Mouse (Mus musculus) heart, adult 2 months (tissue): Measurements from ENCODE around the gene Tcf20.

Experiments
- CTCF ChIP-seq: fragments of 200-600 bp; IDR thresholded peaks from 2 replicates; pipeline ENCODE4 v1.8.1; 2022; ENCODE audit warnings: antibody characterized with exemption, mild to moderate bottlenecking, moderate library complexity
- POLR2A ChIP-seq: fragments of 200-500 bp; IDR thresholded peaks from 2 replicates; pipeline ENCODE4 v1.6.1; 2011; ENCODE audit warnings: mild to moderate bottlenecking, low read depth, low read length, control low read depth; ENCODE audit not compliant: insufficient read depth

GRCm38 (mm10) chr15:83029725-83030718 is 42.4 kb upstream of the Tcf20 start:
- TF ChIP-seq CTCF (no peak), POLR2A (no peak)
